Mouse (Mus musculus): ENCODE results near the gene Pusl1. TPM values are rescaled to one million over a fixed set of nuclear protein-coding genes. Genes with fewer than 3 reads are reported as not detected.

The Pusl1 gene
- polyA plus RNA-seq, 1 experiment from 2014 or later = 45.8 TPM

GRCm38 (mm10) chr4:155841003-155841454 lies 50.6 kb downstream of the Pusl1 start:
- H3K4me3 ChIP-seq (replicated peaks; ENCODE audit: low read depth, low read length) = peak overlapping the region; percentile 24
- H3K4me1 ChIP-seq (ENCODE audit: control insufficient read depth, insufficient read depth, low read length) = peaks cover 10% of the 10 kb centered on the region; the same call in 1 of the 2 replicates
- no peaks in the 10 kb centered on the region for H3K36me3 ChIP-seq (ENCODE audit: control insufficient read depth, insufficient read depth, low read length)
- peak; percentile 32; the same call in 1 of the 2 replicates for ATAC-seq (ENCODE audit: low FRiP score, low TSS enrichment)
- peak overlapping the region; percentile 49 for H3K4me2 ChIP-seq (ENCODE audit: low read length)
- H3K27ac ChIP-seq (replicated peaks; ENCODE audit: low read depth, low read length) = no peak overlapping the region
- peak; percentile 45 for DNase-seq
- H3K9ac ChIP-seq (replicated peaks; ENCODE audit: low read length) = 0 out of 2 replicates have a peak overlapping the region, but pooled peaks have one; percentile 26
- no peaks in the 10 kb centered on the region; the same call in none of the 2 replicates for H3K27me3 ChIP-seq (ENCODE audit: control insufficient read depth, insufficient read depth, low read length)
- WGBS = under 1% methylated on average over 32 of the region's 32 CpGs
- no peaks in the 10 kb centered on the region for H3K9me3 ChIP-seq (ENCODE audit: control insufficient read depth, low read length)

GRCm38 (mm10) chr4:155840076-155841002 lies 51.2 kb downstream of the Pusl1 start:
- Histone ChIP-seq H3K4me1 (ENCODE audit: control insufficient read depth, insufficient read depth, low read length) (peaks cover 10% of the 10 kb centered on the region; the same call in 1 of the 2 replicates), H3K27ac (replicated peaks; ENCODE audit: low read depth, low read length) (no peak overlapping the region), H3K9me3 (ENCODE audit: control insufficient read depth, low read length) (no peaks in the 10 kb centered on the region), H3K4me2 (ENCODE audit: low read length) (peak overlapping the region; percentile 49), H3K36me3 (ENCODE audit: control insufficient read depth, insufficient read depth, low read length) (no peaks in the 10 kb centered on the region), H3K27me3 (ENCODE audit: control insufficient read depth, insufficient read depth, low read length) (no peaks in the 10 kb centered on the region; the same call in none of the 2 replicates), H3K4me3 (replicated peaks; ENCODE audit: low read depth, low read length) (peak overlapping the region; percentile 24), H3K9ac (replicated peaks; ENCODE audit: low read length) (peak overlapping the region; percentile 26; the same call in 1 of the 2 replicates)
- 8% methylated on average over 8 of the region's 8 CpGs for WGBS
- no peak for ATAC-seq (ENCODE audit: low FRiP score, low TSS enrichment)
- DNase-seq = no peak

GRCm38 (mm10) chr4:155839483-155839910 lies 52.1 kb downstream of the Pusl1 start, which contains the start of gene Mxra8:
Gene Mxra8 (plus strand): TSS chr4:155839680.
- Histone ChIP-seq H3K27ac (replicated peaks; ENCODE audit: low read depth, low read length) (no peak within 1 kb of the TSS), H3K4me1 (ENCODE audit: control insufficient read depth, insufficient read depth, low read length) (peaks cover 10% of the 10 kb centered on the region; the same call in 1 of the 2 replicates), H3K9me3 (ENCODE audit: control insufficient read depth, low read length) (no peaks in the 10 kb centered on the region), H3K36me3 (ENCODE audit: control insufficient read depth, insufficient read depth, low read length) (no peaks in the 10 kb centered on the region), H3K27me3 (ENCODE audit: control insufficient read depth, insufficient read depth, low read length) (no peaks in the 10 kb centered on the region; the same call in none of the 2 replicates), H3K4me3 (replicated peaks; ENCODE audit: low read depth, low read length) (peak within 1 kb of the TSS; percentile 24), H3K9ac (replicated peaks; ENCODE audit: low read length) (peak within 1 kb of the TSS; percentile 26; the same call in 1 of the 2 replicates), H3K4me2 (ENCODE audit: low read length) (peak within 1 kb of the TSS; percentile 49)
- ATAC-seq (ENCODE audit: low FRiP score, low TSS enrichment) (0 out of 2 replicates have a peak, but pooled peaks have one; percentile 56), DNase-seq (peak; percentile 36)
- WGBS = 2% methylated on average over 16 of the region's 16 CpGs

- Histone ChIP-seq H3K4me2 (ENCODE audit: low read length) (no peak overlapping the region), H3K9ac (replicated peaks; ENCODE audit: low read length) (no peak overlapping the region), H3K27ac (replicated peaks; ENCODE audit: low read depth, low read length) (no peak overlapping the region), H3K27me3 (ENCODE audit: control insufficient read depth, insufficient read depth, low read length) (no peaks in the 10 kb centered on the region; the same call in none of the 2 replicates), H3K36me3 (ENCODE audit: control insufficient read depth, insufficient read depth, low read length) (no peaks in the 10 kb centered on the region), H3K4me3 (replicated peaks; ENCODE audit: low read depth, low read length) (no peak overlapping the region), H3K9me3 (ENCODE audit: control insufficient read depth, low read length) (no peaks in the 10 kb centered on the region), H3K4me1 (ENCODE audit: control insufficient read depth, insufficient read depth, low read length) (peaks cover 10% of the 10 kb centered on the region; the same call in 1 of the 2 replicates)
- WGBS = 60% methylated on average over 8 of the region's 8 CpGs
- ATAC-seq (ENCODE audit: low FRiP score, low TSS enrichment) (no peak), DNase-seq (no peak)
Observed at GRCm38 (mm10) chr4:155838187-155839153, 53.1 kb downstream of the Pusl1 start.

Small RNAs within 50 kb of the gene (microRNA-seq; reads per million reads assigned to microRNA genes)
- not detected for gene Gm22991

Other genes starting within 250 kb of the Pusl1 start
- not detected in 2 replicates for gene Gm10563, start 246.4 kb downstream of the Pusl1 start, polyA plus RNA-seq (2014; fragmentation: Nextera tagmentation; extraction: Ambion mirVana)
- 2.5 and 3.9 TPM in 2 replicates for gene Mmp23, start 238.4 kb downstream of the Pusl1 start, polyA plus RNA-seq (2014; fragmentation: Nextera tagmentation; extraction: Ambion mirVana)
- 39.6 and 40.8 TPM in 2 replicates for gene Mib2, start 222.6 kb downstream of the Pusl1 start, polyA plus RNA-seq (2014; fragmentation: Nextera tagmentation; extraction: Ambion mirVana)
- gene Fndc10, start 197.4 kb downstream of the Pusl1 start, polyA plus RNA-seq (2014; fragmentation: Nextera tagmentation; extraction: Ambion mirVana) = 6.3 and 13.8 TPM in 2 replicates
- 162 and 177 TPM in 2 replicates for gene Ssu72, start 187.0 kb downstream of the Pusl1 start, polyA plus RNA-seq (2014; fragmentation: Nextera tagmentation; extraction: Ambion mirVana)
- gene Tmem240, start 157.0 kb downstream of the Pusl1 start, polyA plus RNA-seq (2014; fragmentation: Nextera tagmentation; extraction: Ambion mirVana) = 7.5 and 19.8 TPM in 2 replicates
- 77.4 and 79.8 TPM in 2 replicates for gene Atad3a, start 130.7 kb downstream of the Pusl1 start, polyA plus RNA-seq (2014; fragmentation: Nextera tagmentation; extraction: Ambion mirVana)
- 18.0 and 24.4 TPM in 2 replicates for gene Vwa1, start 117.1 kb downstream of the Pusl1 start, polyA plus RNA-seq (2014; fragmentation: Nextera tagmentation; extraction: Ambion mirVana)
- 0.43 and 0.51 TPM in 2 replicates for gene Tmem88b, start 105.9 kb downstream of the Pusl1 start, polyA plus RNA-seq (2014; fragmentation: Nextera tagmentation; extraction: Ambion mirVana)
- gene Ankrd65, start 101.3 kb downstream of the Pusl1 start, polyA plus RNA-seq (2014; fragmentation: Nextera tagmentation; extraction: Ambion mirVana) = not detected in 2 replicates
- gene Mrpl20, start 88.9 kb downstream of the Pusl1 start, polyA plus RNA-seq (2014; fragmentation: Nextera tagmentation; extraction: Ambion mirVana) = 255 and 298 TPM in 2 replicates
- 134 and 162 TPM in 2 replicates for gene Ccnl2, start 79.3 kb downstream of the Pusl1 start, polyA plus RNA-seq (2014; fragmentation: Nextera tagmentation; extraction: Ambion mirVana)
- gene Aurkaip1, start 60.5 kb downstream of the Pusl1 start, polyA plus RNA-seq (2014; fragmentation: Nextera tagmentation; extraction: Ambion mirVana) = 118 and 129 TPM in 2 replicates
- 6.0 and 17.5 TPM in 2 replicates for gene Mxra8, start 52.1 kb downstream of the Pusl1 start, polyA plus RNA-seq (2014; fragmentation: Nextera tagmentation; extraction: Ambion mirVana)
- gene Dvl1, start 44.4 kb downstream of the Pusl1 start, polyA plus RNA-seq (2014; fragmentation: Nextera tagmentation; extraction: Ambion mirVana) = 15.3 and 18.0 TPM in 2 replicates
- gene Tas1r3, start 28.4 kb downstream of the Pusl1 start, polyA plus RNA-seq (2014; fragmentation: Nextera tagmentation; extraction: Ambion mirVana) = 0.31 and 0.57 TPM in 2 replicates
- 24.6 and 31.2 TPM in 2 replicates for gene Cptp, start 22.3 kb downstream of the Pusl1 start, polyA plus RNA-seq (2014; fragmentation: Nextera tagmentation; extraction: Ambion mirVana)
- gene Ints11, start 22.2 kb downstream of the Pusl1 start, polyA plus RNA-seq (2014; fragmentation: Nextera tagmentation; extraction: Ambion mirVana) = 78.2 and 83.2 TPM in 2 replicates
- gene Acap3, start within 50 bp of the Pusl1 start, polyA plus RNA-seq (2014; fragmentation: Nextera tagmentation; extraction: Ambion mirVana) = 76.6 and 84.8 TPM in 2 replicates
- gene Ube2j2, start 52.0 kb upstream of the Pusl1 start, polyA plus RNA-seq (2014; fragmentation: Nextera tagmentation; extraction: Ambion mirVana) = 131 and 138 TPM in 2 replicates
- 7.1 and 8.3 TPM in 2 replicates for gene C1qtnf12, start 70.5 kb upstream of the Pusl1 start, polyA plus RNA-seq (2014; fragmentation: Nextera tagmentation; extraction: Ambion mirVana)
- gene B3galt6, start 100.9 kb upstream of the Pusl1 start, polyA plus RNA-seq (2014; fragmentation: Nextera tagmentation; extraction: Ambion mirVana) = 36.3 and 38.7 TPM in 2 replicates
- 105 and 112 TPM in 2 replicates for gene Sdf4, start 101.1 kb upstream of the Pusl1 start, polyA plus RNA-seq (2014; fragmentation: Nextera tagmentation; extraction: Ambion mirVana)
- gene Tnfrsf4, start 122.1 kb upstream of the Pusl1 start, polyA plus RNA-seq (2014; fragmentation: Nextera tagmentation; extraction: Ambion mirVana) = 0.47 and 0.49 TPM in 2 replicates
- gene Tnfrsf18, start 134.4 kb upstream of the Pusl1 start, polyA plus RNA-seq (2014; fragmentation: Nextera tagmentation; extraction: Ambion mirVana) = 1.4 and 2.4 TPM in 2 replicates
- gene Ttll10, start 167.6 kb upstream of the Pusl1 start, polyA plus RNA-seq (2014; fragmentation: Nextera tagmentation; extraction: Ambion mirVana) = 0.28 TPM in 1 of 2 replicates, not detected in the other
- 26.1 and 32.8 TPM in 2 replicates for gene 9430015G10Rik, start 218.2 kb upstream of the Pusl1 start, polyA plus RNA-seq (2014; fragmentation: Nextera tagmentation; extraction: Ambion mirVana)
- gene Rnf223, start 238.7 kb upstream of the Pusl1 start, polyA plus RNA-seq (2014; fragmentation: Nextera tagmentation; extraction: Ambion mirVana) = 0.81 and 0.92 TPM in 2 replicates

Data from midbrain, embryonic 14.5 days (tissue).